Mouse (Mus musculus): ENCODE results near the gene St3gal4. TPM values are rescaled to one million over a fixed set of nuclear protein-coding genes. Genes with fewer than 3 reads are reported as not detected.
A peak's percentile ranks its signal among the peaks of the same experiment; 100 is the strongest.

St3gal4 gene
- total and polyA plus RNA-seq, 3 experiments: 54.2 to 56.3 TPM; not detected in 1

DNA sequence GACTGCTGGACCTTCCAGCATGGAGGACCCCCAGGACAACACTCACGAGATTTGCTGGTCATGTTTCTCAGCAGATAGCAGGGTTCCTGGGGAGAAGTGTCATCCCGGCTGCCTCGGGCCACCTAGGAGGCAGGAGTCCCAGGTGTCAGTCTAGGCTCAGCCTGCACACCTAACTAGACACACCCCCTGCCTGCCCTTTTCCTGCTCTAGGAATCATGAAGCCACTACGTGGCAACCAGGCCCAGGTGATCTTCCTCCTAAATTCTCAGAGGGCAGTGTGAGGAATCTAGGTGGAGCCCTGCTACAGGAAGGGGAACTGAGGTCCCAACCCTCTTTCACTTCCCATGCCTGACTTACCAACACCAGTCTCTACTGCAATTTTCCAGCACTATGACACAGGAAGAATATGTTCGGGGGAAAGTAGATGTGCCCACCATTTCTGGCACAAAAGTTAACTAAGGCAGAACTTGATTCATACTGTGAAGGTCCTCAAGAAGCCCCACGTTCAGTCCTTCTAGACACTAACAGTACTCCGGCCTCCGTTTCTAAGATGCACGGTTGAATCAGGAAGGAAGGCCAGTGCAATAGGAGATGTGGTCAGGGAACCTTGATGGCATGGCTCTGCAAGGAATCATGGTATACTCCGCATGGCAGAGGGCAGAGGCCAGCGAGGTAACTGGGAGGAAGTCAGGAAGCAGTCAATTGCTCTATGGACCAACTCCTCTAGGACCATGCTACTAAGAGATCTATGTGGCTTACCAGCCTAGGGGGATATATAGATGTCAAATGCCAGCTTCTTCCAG is 63.3 kb downstream of the St3gal4 start:
- H3K27me3 ChIP-seq (ENCODE audit: control insufficient read depth in 1 of 2, insufficient read depth in 2 of 2, low read length in 2 of 2): no peaks in the 10 kb centered on the region
- peaks cover 10% of the 10 kb centered on the region for H3K79me2 ChIP-seq (ENCODE audit: control insufficient read depth, insufficient read depth, low read length, poor library complexity)
- no peak overlapping the region for H3K27ac ChIP-seq (ENCODE audit: control insufficient read depth, low read depth, low read length)
- H3K4me1 ChIP-seq (ENCODE audit: control insufficient read depth in 1 of 2, insufficient read depth in 2 of 2, low read length in 2 of 2): peaks cover 0 to 24% of the 10 kb centered on the region in 2 experiments
- DNase-seq (ENCODE audit: low read depth, low spot score): no peak
- TF ChIP-seq HCFC1 (IDR thresholded peaks at IDR 0.05; ENCODE audit: low read depth, low read length): no peak
- TF ChIP-seq MYB (IDR thresholded peaks at IDR 0.05; ENCODE audit: low read depth, low read length): no peak
- no peak for TF ChIP-seq MYC (IDR thresholded peaks at IDR 0.05; ENCODE audit: low read depth, low read length)
- no peak for TF ChIP-seq CHD2 (IDR thresholded peaks at IDR 0.05; ENCODE audit: low read length)
- no peak for TF ChIP-seq RCOR1 (IDR thresholded peaks at IDR 0.05; ENCODE audit: low read depth, low read length)
- TF ChIP-seq ELF1 (IDR thresholded peaks at IDR 0.05; ENCODE audit: low read depth, low read length): no peak
- no peak for TF ChIP-seq TBP (IDR thresholded peaks at IDR 0.05; ENCODE audit: low read depth, low read length)
- TF ChIP-seq MAX (IDR thresholded peaks at IDR 0.05; ENCODE audit: low read length): no peak
- TF ChIP-seq CHD1 (IDR thresholded peaks at IDR 0.05; ENCODE audit: low read depth, low read length): no peak
- peaks cover 6 to 20% of the 10 kb centered on the region in 2 experiments for H3K36me3 ChIP-seq (ENCODE audit: control insufficient read depth in 1 of 2, insufficient read depth in 2 of 2, low read length in 2 of 2)
- no peak overlapping the region for H3K4me3 ChIP-seq (ENCODE audit: control insufficient read depth in 1 of 2, insufficient read depth in 1 of 2, low read depth in 2 of 2, low read length in 2 of 2)
- H3K9me3 ChIP-seq (replicated peaks; ENCODE audit: insufficient read depth, low read length): no peaks in the 10 kb centered on the region
- no peak overlapping the region for H3K9ac ChIP-seq (ENCODE audit: control insufficient read depth, low read depth, low read length, poor library complexity, severe bottlenecking)

DNA sequence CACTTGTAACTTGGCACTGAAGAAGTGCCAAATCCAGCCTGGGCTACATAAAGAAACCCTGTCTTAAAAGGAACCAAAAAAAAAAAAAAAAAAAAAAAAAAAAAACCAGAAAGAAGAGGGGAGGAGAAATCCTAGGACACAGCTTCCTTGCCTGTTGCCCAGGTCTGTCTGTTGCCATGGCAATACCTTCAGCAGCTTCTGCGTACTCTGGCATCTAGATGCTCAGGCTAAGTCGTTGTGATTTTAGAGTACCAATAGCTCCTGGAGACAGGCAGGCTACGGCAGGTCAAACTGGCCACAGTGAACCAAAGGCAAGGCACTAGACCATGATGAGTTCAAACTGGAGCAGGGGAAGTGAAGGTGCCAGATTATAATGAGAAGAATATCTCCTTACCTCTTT is 65.4 kb downstream of the St3gal4 start:
- H3K4me1 ChIP-seq (ENCODE audit: control insufficient read depth in 1 of 2, insufficient read depth in 2 of 2, low read length in 2 of 2): peaks cover 2 to 12% of the 10 kb centered on the region in 2 experiments; a peak in 3 of 4 replicates
- H3K79me2 ChIP-seq (ENCODE audit: control insufficient read depth, insufficient read depth, low read length, poor library complexity): peaks cover 4% of the 10 kb centered on the region; the same call in 1 of the 2 replicates
- no peak overlapping the region for H3K4me3 ChIP-seq (ENCODE audit: control insufficient read depth in 1 of 2, insufficient read depth in 1 of 2, low read depth in 2 of 2, low read length in 2 of 2)
- no peak overlapping the region for H3K9ac ChIP-seq (ENCODE audit: control insufficient read depth, low read depth, low read length, poor library complexity, severe bottlenecking)
- no peak for DNase-seq (ENCODE audit: low read depth, low spot score)
- TF ChIP-seq MYC (IDR thresholded peaks at IDR 0.05; ENCODE audit: low read depth, low read length): no peak
- TF ChIP-seq ZNF384 (IDR thresholded peaks at IDR 0.05; ENCODE audit: low read depth, low read length): 0 out of 2 replicates have a peak, but pooled peaks have one; percentile 38
- no peaks in the 10 kb centered on the region for H3K9me3 ChIP-seq (replicated peaks; ENCODE audit: insufficient read depth, low read length)
- H3K27me3 ChIP-seq (ENCODE audit: control insufficient read depth in 1 of 2, insufficient read depth in 2 of 2, low read length in 2 of 2): no peaks in the 10 kb centered on the region
- peaks cover 6 to 18% of the 10 kb centered on the region in 2 experiments for H3K36me3 ChIP-seq (ENCODE audit: control insufficient read depth in 1 of 2, insufficient read depth in 2 of 2, low read length in 2 of 2)
- no peak overlapping the region for H3K27ac ChIP-seq (ENCODE audit: control insufficient read depth, low read depth, low read length)

DNA sequence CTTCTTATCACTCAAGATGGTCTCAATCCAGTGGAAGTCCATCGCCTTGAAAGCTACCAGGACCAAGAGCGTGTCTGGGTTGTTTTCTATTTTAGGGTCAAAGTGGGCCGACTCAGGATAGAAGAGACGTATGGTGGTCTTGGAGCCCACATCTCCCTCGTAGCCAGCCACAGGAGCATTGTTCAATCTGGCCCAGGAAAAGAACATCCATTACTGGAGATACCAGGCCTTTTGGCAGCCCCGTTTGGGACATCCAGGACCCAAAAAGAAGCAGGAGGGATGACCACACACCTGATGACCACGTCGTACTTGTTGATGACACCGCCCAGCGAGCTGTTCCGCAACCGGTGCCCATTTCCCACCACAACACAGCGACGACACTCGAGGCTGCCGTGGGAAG is 66.0 kb downstream of the St3gal4 start:
- Histone ChIP-seq H3K4me1 (ENCODE audit: control insufficient read depth in 1 of 2, insufficient read depth in 2 of 2, low read length in 2 of 2) (peaks cover 5 to 9% of the 10 kb centered on the region in 2 experiments; a peak in 3 of 4 replicates), H3K27me3 (ENCODE audit: control insufficient read depth in 1 of 2, insufficient read depth in 2 of 2, low read length in 2 of 2) (no peaks in the 10 kb centered on the region), H3K27ac (ENCODE audit: control insufficient read depth, low read depth, low read length) (no peak overlapping the region), H3K9me3 (replicated peaks; ENCODE audit: insufficient read depth, low read length) (no peaks in the 10 kb centered on the region), H3K9ac (ENCODE audit: control insufficient read depth, low read depth, low read length, poor library complexity, severe bottlenecking) (no peak overlapping the region), H3K79me2 (ENCODE audit: control insufficient read depth, insufficient read depth, low read length, poor library complexity) (0 out of 2 replicates have a peak, but pooled peaks cover 3% of the 10 kb centered on the region), H3K4me3 (ENCODE audit: control insufficient read depth in 1 of 2, insufficient read depth in 1 of 2, low read depth in 2 of 2, low read length in 2 of 2) (no peak overlapping the region), H3K36me3 (ENCODE audit: control insufficient read depth in 1 of 2, insufficient read depth in 2 of 2, low read length in 2 of 2) (peaks cover 6 to 17% of the 10 kb centered on the region in 2 experiments)
- no peak for DNase-seq (ENCODE audit: low read depth, low spot score)
- TF ChIP-seq CTCF (IDR thresholded peaks at IDR 0.05 in 2 of 3, conservative IDR thresholded peaks at IDR 0.05 in 1 of 3; ENCODE audit: control insufficient read depth in 1 of 3, insufficient read depth in 1 of 3, low read depth in 2 of 3, low read length in 3 of 3, poor library complexity in 1 of 3, severe bottlenecking in 1 of 3): no peak

All from MEL (cell line).